Mouse (Mus musculus) left cerebral cortex, adult 2 months (tissue): ENCODE measurements at regions not wholly inside any gene's neighbourhood (a gene's known extent, or its start where the extent isn't known, plus 50 kb on each side); places are given as distances from the start of the nearest gene placed in this dataset.
"Not testable (repeated sequence)": the region's sequence is repeated elsewhere in the genome, so short reads cannot be mapped to it uniquely, and the experiment has no call there.

ENCODE experiments used
- DNase-seq, 2 experiments: peaks; one replicate each; pipeline ENCODE4 v3.0.0; 2021 to 2022; ENCODE audit warnings: low spot score in 2 of 2, mixed read lengths in 1 of 2; ENCODE audit errors: extremely low spot score in 1 of 2
- H3K27ac ChIP-seq: fragments of 200-600 bp; 2 replicates; pipeline ENCODE4 v1.8.1; 2022
- H3K4me3 ChIP-seq: fragments of 200-600 bp; 2 replicates; pipeline ENCODE4 v1.8.1; 2022
- CTCF ChIP-seq: fragments of 200-600 bp; IDR thresholded peaks from 2 replicates; pipeline ENCODE4 v1.8.1; 2022; ENCODE audit warnings: antibody characterized with exemption, mild to moderate bottlenecking, moderate library complexity
- intact Hi-C: fragments of 180-260 bp; cut with DNase I; formaldehyde crosslinking; loops from one replicate; pipeline ENCODE4 v1.15.1; 2025

- H3K27ac ChIP-seq, H3K4me3 ChIP-seq, DNase-seq, intact Hi-C loops: not testable (repeated sequence)
These were observed 581.3 kb downstream of the H2al1n start for GRCm38 (mm10) chrX:14792261-14792660.

- H3K27ac ChIP-seq: no peak overlapping the region
- no peak for TF ChIP-seq CTCF
- intact Hi-C loops: no loop called here
- no peak overlapping the region for H3K4me3 ChIP-seq
- no peak for DNase-seq
These were observed 624.9 kb downstream of the H2al1n start for GRCm38 (mm10) chrX:14835862-14836261.

- no peak overlapping the region for H3K27ac ChIP-seq
- no peak for TF ChIP-seq CTCF
- intact Hi-C loops: loop anchor here (10.0 kb wide), 1 partner anchor 995 kb away; no protein-coding TSS in a partner anchor
- no peak for DNase-seq
- H3K4me3 ChIP-seq: no peak overlapping the region
These were observed 628.9 kb downstream of the H2al1n start for GRCm38 (mm10) chrX:14839740-14840419.

GRCm38 (mm10) chrX:14840420-14840757 is 629.4 kb downstream of the H2al1n start:
- intact Hi-C loops: loop anchor here (10.0 kb wide), 1 partner anchor 996 kb away; no protein-coding TSS in a partner anchor
- Histone ChIP-seq H3K4me3 (no peak overlapping the region), H3K27ac (no peak overlapping the region)
- no peak for DNase-seq
- TF ChIP-seq CTCF: no peak

- DNase-seq: no peak
- H3K27ac ChIP-seq: no peak overlapping the region
- intact Hi-C loops: loop anchor here (10.0 kb wide), 1 partner anchor 1001 kb away; no protein-coding TSS in a partner anchor
- H3K4me3 ChIP-seq: no peak overlapping the region
- no peak for TF ChIP-seq CTCF
These were observed 634.4 kb downstream of the H2al1n start for GRCm38 (mm10) chrX:14845353-14845752.

- Histone ChIP-seq H3K4me3 (no peak overlapping the region), H3K27ac (no peak overlapping the region)
- TF ChIP-seq CTCF: no peak
- intact Hi-C loops: no loop called here
- no peak for DNase-seq
These were observed 673.7 kb downstream of the H2al1n start for GRCm38 (mm10) chrX:14884612-14885011.
